Mouse (Mus musculus): ENCODE data around the gene Krt77. TPM values are rescaled to one million over a fixed set of nuclear protein-coding genes. Genes with fewer than 3 reads are reported as not detected.

Krt77 gene
- total RNA-seq, 2 experiments from 2014 or later = not detected

DNA sequence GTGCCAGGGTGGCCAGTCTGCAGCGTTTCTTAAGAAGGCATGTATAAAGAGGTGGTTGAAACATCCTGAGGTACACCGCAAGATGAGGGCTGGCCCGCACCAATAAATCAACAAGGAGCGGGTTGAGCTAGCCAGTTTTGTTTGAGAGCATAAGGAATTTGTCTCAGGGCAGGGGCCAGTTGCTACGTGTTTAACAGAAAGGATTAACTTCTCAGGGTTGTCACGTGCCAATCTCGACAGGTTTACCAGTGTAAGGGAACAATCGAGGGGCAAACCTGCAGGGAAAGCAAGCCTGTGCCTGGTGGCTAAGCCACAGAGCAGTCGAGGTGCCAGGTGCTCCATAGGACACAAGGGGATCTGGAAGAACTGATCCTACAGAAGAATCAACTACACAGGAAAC, 26.3 kb downstream of the Krt77 start:
- no peak for ATAC-seq (replicated peaks; ENCODE audit: low FRiP score, poor library complexity, severe bottlenecking)

DNA sequence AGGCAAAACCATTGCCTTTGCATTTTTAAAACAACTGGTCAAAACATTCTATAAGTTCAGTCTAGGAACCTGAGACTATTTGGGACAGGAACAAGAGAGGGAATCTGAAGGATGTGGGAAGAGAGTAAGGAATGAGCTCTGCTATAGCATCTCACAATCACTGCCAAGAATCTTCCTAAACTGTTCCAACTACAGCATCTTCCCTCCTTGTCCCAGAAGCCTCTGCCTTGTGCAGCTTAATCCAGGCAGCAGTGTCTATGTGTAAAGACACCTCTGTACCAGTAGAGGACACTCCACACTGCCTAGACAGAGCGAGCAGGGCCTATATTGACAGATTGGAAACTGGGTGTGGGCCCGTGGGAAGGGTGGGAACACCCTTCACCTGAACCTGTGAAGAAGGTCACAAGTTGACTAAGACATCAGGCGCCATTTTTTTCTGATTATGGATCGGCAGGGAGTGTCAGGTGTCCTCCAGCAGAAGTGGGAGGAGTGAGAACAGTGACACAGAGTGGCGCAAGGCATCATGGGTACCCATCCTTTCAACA, 34.6 kb downstream of the Krt77 start:
- ATAC-seq (replicated peaks; ENCODE audit: low FRiP score, poor library complexity, severe bottlenecking) = no peak

DNA sequence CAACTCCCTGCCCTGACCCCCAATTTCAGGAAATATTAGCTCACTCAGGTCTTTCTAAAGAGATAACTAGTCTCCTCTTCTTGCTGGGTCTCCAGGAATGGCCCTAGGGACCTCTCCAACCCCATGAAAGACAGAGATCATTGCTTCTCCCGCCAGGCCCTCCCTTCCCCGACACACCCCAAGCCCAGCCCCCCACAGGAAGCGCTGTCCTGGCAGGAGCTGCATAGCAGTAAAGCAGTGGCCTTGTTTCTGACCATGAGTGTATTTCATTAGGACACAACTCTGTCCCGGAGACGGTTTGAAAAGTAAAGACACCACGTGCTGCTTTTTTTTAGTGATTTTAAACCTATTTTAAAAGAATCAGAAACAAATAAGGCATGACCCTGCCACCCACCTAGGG, 36.4 kb downstream of the Krt77 start:
- ATAC-seq (replicated peaks; ENCODE audit: low FRiP score, poor library complexity, severe bottlenecking) = no peak

DNA sequence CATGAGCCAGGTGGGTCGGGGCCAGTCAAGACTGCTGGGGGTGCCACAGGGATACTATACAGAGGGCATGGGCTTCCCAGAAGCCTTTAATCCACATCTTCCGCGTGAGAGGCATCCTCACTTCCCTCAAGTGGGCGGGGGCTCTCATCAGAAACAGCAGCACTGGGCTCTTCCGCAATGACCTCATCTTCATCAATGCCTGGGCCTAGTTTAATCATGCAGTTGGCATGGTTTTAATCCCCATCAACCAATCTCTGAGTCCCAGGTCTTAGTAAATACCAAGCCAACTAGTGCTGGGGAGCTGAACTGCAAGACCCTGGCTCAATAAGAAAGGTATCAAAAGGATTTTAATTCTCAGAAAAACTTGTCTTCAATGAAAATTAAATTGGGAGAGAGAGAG, 40.1 kb downstream of the Krt77 start:
- no peak for ATAC-seq (replicated peaks; ENCODE audit: low FRiP score, poor library complexity, severe bottlenecking)

DNA sequence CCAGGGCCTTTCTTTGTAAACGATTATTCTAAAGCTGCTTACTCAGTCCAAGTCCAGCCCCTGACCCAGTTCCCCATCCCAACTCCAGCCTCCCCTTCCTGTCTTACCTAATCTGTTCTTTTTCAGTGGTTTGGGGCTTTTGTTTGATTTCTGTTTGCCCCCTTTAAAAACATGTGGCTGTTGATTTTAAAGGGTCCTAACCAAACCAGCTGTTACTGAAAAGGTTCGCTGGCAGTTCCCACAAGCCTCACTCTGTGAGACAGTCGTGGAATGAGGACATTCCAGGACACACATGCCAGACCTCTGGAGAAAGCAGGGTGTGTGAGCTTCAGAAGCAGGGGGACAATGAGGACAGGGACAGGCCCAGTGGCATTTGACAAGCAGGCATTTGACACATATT, 47.7 kb downstream of the Krt77 start:
- ATAC-seq (replicated peaks; ENCODE audit: low FRiP score, poor library complexity, severe bottlenecking) = no peak

DNA sequence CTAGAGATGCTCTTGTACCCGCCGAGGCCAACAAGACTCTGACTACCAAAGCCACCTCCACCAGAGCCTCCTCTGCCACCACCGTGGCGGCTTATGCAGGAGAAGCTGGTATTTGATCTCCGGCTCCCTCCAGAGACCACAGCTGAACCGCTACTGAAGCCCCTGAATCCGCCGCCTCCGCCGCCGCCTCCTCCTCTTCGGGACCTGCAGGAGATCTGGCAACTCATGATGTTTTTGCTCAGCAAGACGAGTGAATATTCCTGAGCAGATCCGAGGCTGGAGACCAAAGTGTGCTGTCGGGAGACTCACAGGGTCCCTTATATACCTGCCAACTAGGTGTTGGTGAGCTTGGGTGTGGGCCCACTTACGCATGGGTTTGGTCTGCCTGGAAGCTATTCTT, 51.6 kb downstream of the Krt77 start, which contains the start of gene Krt2:
Gene Krt2 (minus strand): TSS at position 295 of the 400 bp plus-strand sequence.
- no peak for ATAC-seq (replicated peaks; ENCODE audit: low FRiP score, poor library complexity, severe bottlenecking)

Other genes starting within 250 kb of the Krt77 start
- not detected in 2 replicates for gene Gm5414, start 241.5 kb downstream of the Krt77 start, total RNA-seq (2015; ENCODE audit: low replicate concordance)
- not detected in 2 replicates for gene Gm5414, start 241.5 kb downstream of the Krt77 start, total RNA-seq (2017; ENCODE audit: low replicate concordance)
- gene Gm5478, start 222.3 kb downstream of the Krt77 start, total RNA-seq (2015; ENCODE audit: low replicate concordance) = not detected in 2 replicates
- not detected in 2 replicates for gene Gm5478, start 222.3 kb downstream of the Krt77 start, total RNA-seq (2017; ENCODE audit: low replicate concordance)
- not detected in 2 replicates for gene Krt6b, start 189.4 kb downstream of the Krt77 start, total RNA-seq (2015; ENCODE audit: low replicate concordance)
- gene Krt6b, start 189.4 kb downstream of the Krt77 start, total RNA-seq (2017; ENCODE audit: low replicate concordance) = not detected in 2 replicates
- gene Krt6a, start 175.4 kb downstream of the Krt77 start, total RNA-seq (2015; ENCODE audit: low replicate concordance) = not detected in 2 replicates
- gene Krt6a, start 175.4 kb downstream of the Krt77 start, total RNA-seq (2017; ENCODE audit: low replicate concordance) = not detected in 2 replicates
- gene Krt5, start 156.8 kb downstream of the Krt77 start, total RNA-seq (2015; ENCODE audit: low replicate concordance) = not detected in 2 replicates
- gene Krt5, start 156.8 kb downstream of the Krt77 start, total RNA-seq (2017; ENCODE audit: low replicate concordance) = not detected in 2 replicates
- gene Krt71, start 126.6 kb downstream of the Krt77 start, total RNA-seq (2015; ENCODE audit: low replicate concordance) = not detected in 2 replicates
- not detected in 2 replicates for gene Krt71, start 126.6 kb downstream of the Krt77 start, total RNA-seq (2017; ENCODE audit: low replicate concordance)
- gene Krt72, start 83.2 kb downstream of the Krt77 start, total RNA-seq (2015; ENCODE audit: low replicate concordance) = not detected in 2 replicates
- not detected in 2 replicates for gene Krt72, start 83.2 kb downstream of the Krt77 start, total RNA-seq (2017; ENCODE audit: low replicate concordance)
- not detected in 2 replicates for gene Krt73, start 67.4 kb downstream of the Krt77 start, total RNA-seq (2015; ENCODE audit: low replicate concordance)
- not detected in 2 replicates for gene Krt73, start 67.4 kb downstream of the Krt77 start, total RNA-seq (2017; ENCODE audit: low replicate concordance)
- gene Krt2, start 51.5 kb downstream of the Krt77 start, total RNA-seq (2015; ENCODE audit: low replicate concordance) = not detected in 2 replicates
- gene Krt2, start 51.5 kb downstream of the Krt77 start, total RNA-seq (2017; ENCODE audit: low replicate concordance) = not detected in 2 replicates
- not detected in 2 replicates for gene Krt1, start 18.9 kb downstream of the Krt77 start, total RNA-seq (2015; ENCODE audit: low replicate concordance)
- gene Krt1, start 18.9 kb downstream of the Krt77 start, total RNA-seq (2017; ENCODE audit: low replicate concordance) = not detected in 2 replicates
- not detected in 2 replicates for gene Krt76, start 23.2 kb upstream of the Krt77 start, total RNA-seq (2015; ENCODE audit: low replicate concordance)
- gene Krt76, start 23.2 kb upstream of the Krt77 start, total RNA-seq (2017; ENCODE audit: low replicate concordance) = not detected in 2 replicates
- not detected in 2 replicates for gene Krt4, start 55.0 kb upstream of the Krt77 start, total RNA-seq (2015; ENCODE audit: low replicate concordance)
- not detected in 2 replicates for gene Krt4, start 55.0 kb upstream of the Krt77 start, total RNA-seq (2017; ENCODE audit: low replicate concordance)
- gene Krt79, start 70.6 kb upstream of the Krt77 start, total RNA-seq (2015; ENCODE audit: low replicate concordance) = not detected in 2 replicates
- gene Krt79, start 70.6 kb upstream of the Krt77 start, total RNA-seq (2017; ENCODE audit: low replicate concordance) = not detected in 2 replicates
- gene Krt78, start 84.6 kb upstream of the Krt77 start, total RNA-seq (2015; ENCODE audit: low replicate concordance) = not detected in 2 replicates
- gene Krt78, start 84.6 kb upstream of the Krt77 start, total RNA-seq (2017; ENCODE audit: low replicate concordance) = not detected in 2 replicates
- gene Krt8, start 134.8 kb upstream of the Krt77 start, total RNA-seq (2015; ENCODE audit: low replicate concordance) = not detected in 2 replicates
- not detected in 2 replicates for gene Krt8, start 134.8 kb upstream of the Krt77 start, total RNA-seq (2017; ENCODE audit: low replicate concordance)
- gene Krt18, start 158.5 kb upstream of the Krt77 start, total RNA-seq (2015; ENCODE audit: low replicate concordance) = 1.7 TPM in 1 of 2 replicates, not detected in the other
- gene Krt18, start 158.5 kb upstream of the Krt77 start, total RNA-seq (2017; ENCODE audit: low replicate concordance) = 0.26 TPM in 1 of 2 replicates, not detected in the other
- gene Eif4b, start 204.1 kb upstream of the Krt77 start, total RNA-seq (2015; ENCODE audit: low replicate concordance) = 34.2 and 49.9 TPM in 2 replicates
- 89.8 and 92.8 TPM in 2 replicates for gene Eif4b, start 204.1 kb upstream of the Krt77 start, total RNA-seq (2017; ENCODE audit: low replicate concordance)
- 0.36 TPM in 1 of 2 replicates, not detected in the other for gene Tns2, start 230.7 kb upstream of the Krt77 start, total RNA-seq (2015; ENCODE audit: low replicate concordance)
- not detected in 2 replicates for gene Tns2, start 230.7 kb upstream of the Krt77 start, total RNA-seq (2017; ENCODE audit: low replicate concordance)